Mouse (Mus musculus): ENCODE data around the gene 1700015G11Rik.

DNA sequence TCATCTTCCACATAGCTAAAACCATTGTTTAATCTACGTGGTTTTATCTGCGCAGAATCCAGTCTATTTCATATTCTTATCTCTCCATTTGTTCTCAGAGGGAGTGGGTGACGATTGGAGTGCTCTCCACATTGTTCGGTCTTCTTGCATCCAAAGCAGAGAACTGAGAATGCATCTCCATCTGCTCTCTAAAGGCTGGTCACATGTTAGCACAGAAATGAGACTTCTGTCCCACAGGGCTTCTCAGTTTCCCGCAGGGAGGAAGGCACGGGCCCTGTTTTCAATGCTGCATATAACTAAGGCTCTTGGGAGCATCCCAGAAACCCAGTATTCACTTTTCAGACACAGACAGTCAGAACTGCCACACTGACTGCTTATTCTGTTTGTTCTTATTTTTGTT is 29.8 kb downstream of the 1700015G11Rik start:
- TF ChIP-seq EP300 (IDR thresholded peaks at IDR 0.05; ENCODE audit: low read depth) (no peak), CTCF (IDR thresholded peaks at IDR 0.05; ENCODE audit: low read depth) (no peak)
